In the genomic region with DNA sequence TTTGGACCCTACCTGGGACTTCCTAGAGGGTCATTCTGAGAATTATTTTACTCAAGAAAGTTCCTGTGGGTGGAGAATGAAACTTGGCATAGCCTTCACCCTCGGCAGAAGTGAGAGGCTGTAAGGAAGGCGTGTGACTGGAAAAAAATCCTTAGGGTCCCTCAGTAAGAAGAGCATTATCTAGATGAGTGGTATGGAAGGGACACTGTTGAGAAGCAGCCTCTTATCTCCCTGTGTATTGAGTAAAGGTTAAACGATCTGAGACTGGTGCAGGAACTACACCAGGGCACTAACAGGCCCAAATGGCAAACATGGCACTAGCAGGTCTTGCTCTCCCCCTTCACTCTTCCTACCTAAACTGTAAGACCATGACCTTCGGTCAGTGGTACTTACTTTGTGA, we compare ENCODE assay signal across 9 mouse cellular contexts. TPM values are rescaled to one million over a fixed set of nuclear protein-coding genes. Genes with fewer than 3 reads are reported as not detected.
DNase-seq lines count a peak whose midpoint lies in the region; ATAC-seq and TF ChIP-seq lines count a peak whose summit lies in the region.
"Had no signal": no experiment of that assay in that cellular context is flagged by ENCODE, and none has a peak within 500 bp of the region (broad histone marks: within the 10 kb centered on the region; RNA-seq: fewer than 3 reads in every experiment).

No protein-coding gene starts in this region.

- H3K9me3 ChIP-seq in lung, embryonic 14.5 days (ENCODE audit: low read depth, low read length), result peaks cover under 1% of the 10 kb centered on the region; the same call in 1 of the 2 replicates
- H3K9me3 ChIP-seq in embryonic facial prominence, embryonic 15.5 days (replicated peaks), result no peaks in the 10 kb centered on the region
- peaks cover 7% of the 10 kb centered on the region; the same call in 1 of the 2 replicates for H3K9me3 ChIP-seq in intestine, embryonic 16.5 days (ENCODE audit: control insufficient read depth, low read length)
- H3K9me3 ChIP-seq in neural tube, embryonic 13.5 days, result peaks cover 13% of the 10 kb centered on the region; the same call in 1 of the 2 replicates

- DNase-seq in lung, embryonic 14.5 days, result no peak
- no peak for DNase-seq in lung, postnatal 14 days
- no peak for DNase-seq in cerebellum, adult 9-11 months
- no peak for DNase-seq in spleen, postnatal 14 days (ENCODE audit: low spot score in 2 of 2)
- no peak for DNase-seq in cerebellum, adult 11 months

- H3K27me3 ChIP-seq in lung, embryonic 14.5 days (ENCODE audit: insufficient read depth, low read length), result no peaks in the 10 kb centered on the region
- no peaks in the 10 kb centered on the region for H3K27me3 ChIP-seq in embryonic facial prominence, embryonic 15.5 days
- H3K27me3 ChIP-seq in intestine, embryonic 16.5 days (replicated peaks; ENCODE audit: control insufficient read depth, insufficient read depth, low read length), result no peaks in the 10 kb centered on the region
- no peaks in the 10 kb centered on the region for H3K27me3 ChIP-seq in neural tube, embryonic 13.5 days

- 77% methylated on average over 4 of the region's 4 CpGs for WGBS in lung, embryonic 14.5 days
- WGBS in embryonic facial prominence, embryonic 15.5 days, result 74% methylated on average over 4 of the region's 4 CpGs
- WGBS in intestine, embryonic 16.5 days, result 79% methylated on average over 4 of the region's 4 CpGs
- 91% methylated on average over 4 of the region's 4 CpGs for WGBS in neural tube, embryonic 13.5 days

- TF ChIP-seq CTCF in lung, embryonic 14.5 days (IDR thresholded peaks at IDR 0.05; ENCODE audit: low read depth), result no peak

- 0 out of 2 replicates have a peak, but pooled peaks cover 4% of the 10 kb centered on the region for H3K4me1 ChIP-seq in lung, embryonic 14.5 days (ENCODE audit: insufficient read depth)
- H3K4me1 ChIP-seq in embryonic facial prominence, embryonic 15.5 days, result peaks cover 15% of the 10 kb centered on the region
- peaks cover 9% of the 10 kb centered on the region for H3K4me1 ChIP-seq in intestine, embryonic 16.5 days (ENCODE audit: control insufficient read depth, insufficient read depth, low read length)
- H3K4me1 ChIP-seq in neural tube, embryonic 13.5 days (replicated peaks), result peaks cover 18% of the 10 kb centered on the region

- peak overlapping the region; percentile 82 for H3K4me3 ChIP-seq in lung, embryonic 14.5 days (ENCODE audit: low read depth, low read length)
- H3K4me3 ChIP-seq in embryonic facial prominence, embryonic 15.5 days (replicated peaks), result peak overlapping the region; percentile 87
- H3K4me3 ChIP-seq in intestine, embryonic 16.5 days (ENCODE audit: low read length), result peak overlapping the region; percentile 80
- H3K4me3 ChIP-seq in neural tube, embryonic 13.5 days, result peak overlapping the region; percentile 84

- peaks cover 16% of the 10 kb centered on the region for H3K36me3 ChIP-seq in lung, embryonic 14.5 days (ENCODE audit: insufficient read depth)
- H3K36me3 ChIP-seq in embryonic facial prominence, embryonic 15.5 days, result peaks cover 14% of the 10 kb centered on the region
- peaks cover 10% of the 10 kb centered on the region for H3K36me3 ChIP-seq in intestine, embryonic 16.5 days (ENCODE audit: control insufficient read depth, insufficient read depth, low read length)
- peaks cover 18% of the 10 kb centered on the region for H3K36me3 ChIP-seq in neural tube, embryonic 13.5 days

- H3K4me2 ChIP-seq in lung, embryonic 14.5 days, result peak overlapping the region; percentile 59
- H3K4me2 ChIP-seq in embryonic facial prominence, embryonic 15.5 days (replicated peaks), result peak overlapping the region; percentile 51
- peak overlapping the region; percentile 64 for H3K4me2 ChIP-seq in intestine, embryonic 16.5 days (ENCODE audit: low read depth, low read length)
- peak overlapping the region; percentile 73 for H3K4me2 ChIP-seq in neural tube, embryonic 13.5 days

- H3K27ac ChIP-seq in lung, embryonic 14.5 days (ENCODE audit: low read depth), result peak overlapping the region; percentile 46; the same call in 1 of the 2 replicates
- H3K27ac ChIP-seq in embryonic facial prominence, embryonic 15.5 days (replicated peaks), result no peak overlapping the region
- no peak overlapping the region for H3K27ac ChIP-seq in intestine, embryonic 16.5 days (ENCODE audit: low read length)
- H3K27ac ChIP-seq in neural tube, embryonic 13.5 days (replicated peaks), result no peak overlapping the region

- H3K9ac ChIP-seq in lung, embryonic 14.5 days, result peak overlapping the region; percentile 93
- H3K9ac ChIP-seq in embryonic facial prominence, embryonic 15.5 days, result no peak overlapping the region
- peak overlapping the region; percentile 94 for H3K9ac ChIP-seq in intestine, embryonic 16.5 days (ENCODE audit: low read depth, low read length)
- peak overlapping the region; percentile 90 for H3K9ac ChIP-seq in neural tube, embryonic 13.5 days

- peak; percentile 38 for ATAC-seq in lung, embryonic 14.5 days (ENCODE audit: insufficient read depth)
- no peak for ATAC-seq in embryonic facial prominence, embryonic 15.5 days (ENCODE audit: insufficient number of reproducible peaks, low FRiP score, low TSS enrichment, low read depth)
- peak; percentile 30; the same call in 1 of the 2 replicates for ATAC-seq in intestine, embryonic 16.5 days
- ATAC-seq in neural tube, embryonic 13.5 days (ENCODE audit: low read depth), result peak; percentile 38

RNA-seq across cellular contexts. Expression of gene Zfp445, which starts 0.4 kb away (rescaled TPM):
- polyA plus RNA-seq in lung, embryonic 14.5 days (2014; fragmentation: Nextera tagmentation; extraction: Ambion mirVana), result 70.9 and 71.0 TPM in 2 replicates
- polyA plus RNA-seq in embryonic facial prominence, embryonic 15.5 days (2015; fragmentation: Nextera tagmentation; extraction: Ambion mirVana), result 61.4 and 63.9 TPM in 2 replicates
- polyA plus RNA-seq in intestine, embryonic 16.5 days (2015; fragmentation: Nextera tagmentation; extraction: Ambion mirVana), result 41.3 and 41.5 TPM in 2 replicates
- 82.6 and 102 TPM in 2 replicates for polyA plus RNA-seq in neural tube, embryonic 13.5 days (2015; fragmentation: Nextera tagmentation; extraction: Ambion mirVana)

RNA-seq across cellular contexts. Expression of gene Zkscan7, which starts 19.3 kb away (rescaled TPM):
- polyA plus RNA-seq in lung, embryonic 14.5 days (2014; fragmentation: Nextera tagmentation; extraction: Ambion mirVana), result 2.5 and 3.0 TPM in 2 replicates
- polyA plus RNA-seq in embryonic facial prominence, embryonic 15.5 days (2015; fragmentation: Nextera tagmentation; extraction: Ambion mirVana), result 5.3 and 6.5 TPM in 2 replicates
- 3.7 and 4.3 TPM in 2 replicates for polyA plus RNA-seq in intestine, embryonic 16.5 days (2015; fragmentation: Nextera tagmentation; extraction: Ambion mirVana)
- 3.9 and 4.8 TPM in 2 replicates for polyA plus RNA-seq in neural tube, embryonic 13.5 days (2015; fragmentation: Nextera tagmentation; extraction: Ambion mirVana)

RNA-seq across cellular contexts. Expression of gene Gm35549, which starts 22.4 kb away (rescaled TPM):
- 0.75 and 0.78 TPM in 2 replicates for polyA plus RNA-seq in lung, embryonic 14.5 days (2014; fragmentation: Nextera tagmentation; extraction: Ambion mirVana)
- polyA plus RNA-seq in embryonic facial prominence, embryonic 15.5 days (2015; fragmentation: Nextera tagmentation; extraction: Ambion mirVana), result 0.85 and 1.1 TPM in 2 replicates
- polyA plus RNA-seq in intestine, embryonic 16.5 days (2015; fragmentation: Nextera tagmentation; extraction: Ambion mirVana), result 0.23 TPM in 1 of 2 replicates, not detected in the other
- not detected in 2 replicates for polyA plus RNA-seq in neural tube, embryonic 13.5 days (2015; fragmentation: Nextera tagmentation; extraction: Ambion mirVana)
- polyA plus RNA-seq: large intestine, adult 2 months had no signal

RNA-seq across cellular contexts. Expression of gene Zfp105, which starts 56.7 kb away (rescaled TPM):
- polyA plus RNA-seq in lung, embryonic 14.5 days (2014; fragmentation: Nextera tagmentation; extraction: Ambion mirVana), result 22.7 and 24.8 TPM in 2 replicates
- polyA plus RNA-seq in embryonic facial prominence, embryonic 15.5 days (2015; fragmentation: Nextera tagmentation; extraction: Ambion mirVana), result 17.5 and 18.4 TPM in 2 replicates
- 8.9 and 10.0 TPM in 2 replicates for polyA plus RNA-seq in intestine, embryonic 16.5 days (2015; fragmentation: Nextera tagmentation; extraction: Ambion mirVana)
- polyA plus RNA-seq in neural tube, embryonic 13.5 days (2015; fragmentation: Nextera tagmentation; extraction: Ambion mirVana), result 22.5 and 24.1 TPM in 2 replicates
